ENCODE assay signal across 30 mouse cellular contexts in genomic region chr5:55301538-55301937, GRCm38 (mm10).
DNase-seq lines count a peak whose midpoint lies in the region; ATAC-seq and TF ChIP-seq lines count a peak whose summit lies in the region.
"Had no signal": no experiment of that assay in that cellular context is flagged by ENCODE, and none has a peak within 500 bp of the region (broad histone marks: within the 10 kb centered on the region; RNA-seq: fewer than 3 reads in every experiment).

No protein-coding gene starts in this region.

- DNase-seq in forebrain, embryonic 14.5 days (ENCODE audit: low spot score) = peak; percentile 13
- DNase-seq in midbrain, embryonic 11.5 days (ENCODE audit: low spot score, missing footprints) = no peak
- peak; percentile 65 for DNase-seq in midbrain, embryonic 14.5 days
- DNase-seq in midbrain, postnatal 0 days (ENCODE audit: low spot score) = no peak
- DNase-seq: adrenal gland, adult 8-10 months; adrenal gland, postnatal 14 days; adrenal gland, postnatal 36 days; B cell, adult 2 months; cerebellum, adult 11 months; cerebellum, adult 18-20 months; cerebellum, adult 8-10 months; cerebellum, adult 9-11 months; cerebellum, postnatal 14 days; cerebellum, postnatal 36 days; embryo, embryonic 11 days had no signal

- no peaks in the 10 kb centered on the region for H3K9me3 ChIP-seq in forebrain, embryonic 14.5 days (replicated peaks; ENCODE audit: control insufficient read depth, low read length)
- H3K9me3 ChIP-seq in forebrain, embryonic 15.5 days = no peaks in the 10 kb centered on the region
- no peaks in the 10 kb centered on the region for H3K9me3 ChIP-seq in midbrain, embryonic 12.5 days
- H3K9me3 ChIP-seq in midbrain, embryonic 11.5 days (ENCODE audit: control insufficient read depth, low read length) = no peaks in the 10 kb centered on the region
- H3K9me3 ChIP-seq in midbrain, embryonic 14.5 days (ENCODE audit: control insufficient read depth, low read length) = no peaks in the 10 kb centered on the region
- no peaks in the 10 kb centered on the region for H3K9me3 ChIP-seq in midbrain, postnatal 0 days (ENCODE audit: low read length)
- H3K9me3 ChIP-seq in midbrain, embryonic 16.5 days (replicated peaks; ENCODE audit: control insufficient read depth, low read length, poor library complexity, severe bottlenecking) = no peaks in the 10 kb centered on the region
- H3K9me3 ChIP-seq: embryonic facial prominence, embryonic 13.5 days; embryonic facial prominence, embryonic 15.5 days; forebrain, embryonic 10.5 days; forebrain, embryonic 12.5 days; G1E had no signal

- H3K4me1 ChIP-seq in forebrain, embryonic 14.5 days (ENCODE audit: control insufficient read depth, insufficient read depth, low read length) = no peaks in the 10 kb centered on the region
- no peaks in the 10 kb centered on the region for H3K4me1 ChIP-seq in forebrain, embryonic 15.5 days
- no peaks in the 10 kb centered on the region for H3K4me1 ChIP-seq in midbrain, embryonic 12.5 days
- no peaks in the 10 kb centered on the region for H3K4me1 ChIP-seq in midbrain, embryonic 11.5 days (ENCODE audit: control insufficient read depth, insufficient read depth, low read length)
- H3K4me1 ChIP-seq in midbrain, embryonic 14.5 days (ENCODE audit: control insufficient read depth, insufficient read depth, low read length) = no peaks in the 10 kb centered on the region
- no peaks in the 10 kb centered on the region for H3K4me1 ChIP-seq in midbrain, postnatal 0 days (ENCODE audit: insufficient read depth, low read length)
- no peaks in the 10 kb centered on the region for H3K4me1 ChIP-seq in midbrain, embryonic 16.5 days (ENCODE audit: control insufficient read depth, insufficient read depth, low read length)
- H3K4me1 ChIP-seq: embryonic facial prominence, embryonic 13.5 days; embryonic facial prominence, embryonic 15.5 days; forebrain, embryonic 10.5 days; forebrain, embryonic 12.5 days had no signal

- WGBS in forebrain, embryonic 14.5 days = 75% methylated on average over 5 of the region's 5 CpGs
- 66% methylated on average over 5 of the region's 5 CpGs for WGBS in forebrain, embryonic 15.5 days
- 63% methylated on average over 5 of the region's 5 CpGs for WGBS in midbrain, embryonic 12.5 days
- 84% methylated on average over 5 of the region's 5 CpGs for WGBS in midbrain, embryonic 11.5 days
- WGBS in midbrain, embryonic 14.5 days = 47% methylated on average over 5 of the region's 5 CpGs
- 39% methylated on average over 5 of the region's 5 CpGs for WGBS in midbrain, postnatal 0 days
- 43% methylated on average over 5 of the region's 5 CpGs for WGBS in midbrain, embryonic 16.5 days

- no peak overlapping the region for H3K4me2 ChIP-seq in forebrain, embryonic 14.5 days (ENCODE audit: low read length)
- no peak overlapping the region for H3K4me2 ChIP-seq in forebrain, embryonic 15.5 days (replicated peaks)
- H3K4me2 ChIP-seq in midbrain, embryonic 12.5 days (replicated peaks) = no peak overlapping the region
- H3K4me2 ChIP-seq in midbrain, embryonic 11.5 days = no peak overlapping the region
- H3K4me2 ChIP-seq in midbrain, embryonic 14.5 days (ENCODE audit: low read length) = no peak overlapping the region
- H3K4me2 ChIP-seq in midbrain, postnatal 0 days (ENCODE audit: low read depth, low read length, poor library complexity, severe bottlenecking) = no peak overlapping the region
- H3K4me2 ChIP-seq in midbrain, embryonic 16.5 days (ENCODE audit: low read length) = no peak overlapping the region
- H3K4me2 ChIP-seq: embryonic facial prominence, embryonic 13.5 days; embryonic facial prominence, embryonic 15.5 days; forebrain, embryonic 12.5 days had no signal

- no peak for ATAC-seq in forebrain, embryonic 14.5 days
- no peak for ATAC-seq in forebrain, embryonic 15.5 days (replicated peaks)
- ATAC-seq in midbrain, embryonic 12.5 days (ENCODE audit: low FRiP score, low read depth) = peak; percentile 52
- no peak for ATAC-seq in midbrain, embryonic 11.5 days (ENCODE audit: low FRiP score)
- peak; percentile 57; the same call in 1 of the 2 replicates for ATAC-seq in midbrain, embryonic 14.5 days (ENCODE audit: low FRiP score, low TSS enrichment)
- no peak for ATAC-seq in midbrain, postnatal 0 days (ENCODE audit: low FRiP score)
- ATAC-seq in midbrain, embryonic 16.5 days = peak; percentile 66
- no peak for ATAC-seq in monocyte, adult 5-6 weeks (replicated peaks; ENCODE audit: insufficient number of reproducible peaks, low FRiP score, low TSS enrichment, poor library complexity, severe bottlenecking)
- ATAC-seq: activated CD4-positive, CD25-positive, alpha-beta regulatory T cell, adult 4 months; CD4-positive, CD25-positive, alpha-beta regulatory T cell, adult 4 months; forebrain, embryonic 16.5 days; Patski had no signal

- H3K4me3 ChIP-seq in forebrain, embryonic 14.5 days (ENCODE audit: low read depth, low read length) = no peak overlapping the region
- H3K4me3 ChIP-seq in forebrain, embryonic 15.5 days = no peak overlapping the region
- no peak overlapping the region for H3K4me3 ChIP-seq in midbrain, embryonic 12.5 days
- H3K4me3 ChIP-seq in midbrain, embryonic 11.5 days (ENCODE audit: low read depth, low read length) = no peak overlapping the region
- H3K4me3 ChIP-seq in midbrain, embryonic 14.5 days (replicated peaks; ENCODE audit: low read depth, low read length) = no peak overlapping the region
- no peak overlapping the region for H3K4me3 ChIP-seq in midbrain, postnatal 0 days (ENCODE audit: low read depth, low read length)
- H3K4me3 ChIP-seq in midbrain, embryonic 16.5 days (ENCODE audit: low read depth, low read length) = no peak overlapping the region
- H3K4me3 ChIP-seq: embryonic facial prominence, embryonic 13.5 days; embryonic facial prominence, embryonic 15.5 days; erythroblast, embryonic 14.5 days; forebrain, embryonic 10.5 days; forebrain, embryonic 12.5 days had no signal

- no peak for TF ChIP-seq CTCF in midbrain, postnatal 0 days (IDR thresholded peaks at IDR 0.05)

- no peaks in the 10 kb centered on the region for H3K36me3 ChIP-seq in forebrain, embryonic 14.5 days (ENCODE audit: control insufficient read depth, insufficient read depth, low read length)
- H3K36me3 ChIP-seq in forebrain, embryonic 15.5 days = no peaks in the 10 kb centered on the region
- H3K36me3 ChIP-seq in midbrain, embryonic 12.5 days = no peaks in the 10 kb centered on the region
- H3K36me3 ChIP-seq in midbrain, embryonic 11.5 days (ENCODE audit: control insufficient read depth, insufficient read depth, low read length) = no peaks in the 10 kb centered on the region
- no peaks in the 10 kb centered on the region for H3K36me3 ChIP-seq in midbrain, embryonic 14.5 days (ENCODE audit: control insufficient read depth, insufficient read depth, low read length)
- H3K36me3 ChIP-seq in midbrain, postnatal 0 days (ENCODE audit: insufficient read depth, low read length) = no peaks in the 10 kb centered on the region
- H3K36me3 ChIP-seq in midbrain, embryonic 16.5 days (ENCODE audit: control insufficient read depth, insufficient read depth, low read length) = no peaks in the 10 kb centered on the region
- H3K36me3 ChIP-seq: embryonic facial prominence, embryonic 13.5 days; embryonic facial prominence, embryonic 15.5 days; forebrain, embryonic 10.5 days; forebrain, embryonic 12.5 days; G1E had no signal

- H3K27ac ChIP-seq in forebrain, embryonic 14.5 days (ENCODE audit: low read depth, low read length) = no peak overlapping the region
- H3K27ac ChIP-seq in forebrain, embryonic 15.5 days (replicated peaks) = no peak overlapping the region
- no peak overlapping the region for H3K27ac ChIP-seq in midbrain, embryonic 12.5 days (replicated peaks)
- H3K27ac ChIP-seq in midbrain, embryonic 11.5 days (ENCODE audit: low read depth, low read length) = no peak overlapping the region
- no peak overlapping the region for H3K27ac ChIP-seq in midbrain, embryonic 14.5 days (replicated peaks; ENCODE audit: low read depth, low read length)
- no peak overlapping the region for H3K27ac ChIP-seq in midbrain, postnatal 0 days (ENCODE audit: low read depth, low read length)
- no peak overlapping the region for H3K27ac ChIP-seq in midbrain, embryonic 16.5 days (ENCODE audit: low read length)
- H3K27ac ChIP-seq: embryonic facial prominence, embryonic 13.5 days; embryonic facial prominence, embryonic 15.5 days; forebrain, embryonic 10.5 days; forebrain, embryonic 12.5 days had no signal

- H3K9ac ChIP-seq in forebrain, embryonic 14.5 days (ENCODE audit: low read length) = no peak overlapping the region
- H3K9ac ChIP-seq in forebrain, embryonic 15.5 days (replicated peaks) = no peak overlapping the region
- no peak overlapping the region for H3K9ac ChIP-seq in midbrain, embryonic 12.5 days (replicated peaks)
- H3K9ac ChIP-seq in midbrain, embryonic 11.5 days (ENCODE audit: low read length) = no peak overlapping the region
- H3K9ac ChIP-seq in midbrain, embryonic 14.5 days (replicated peaks; ENCODE audit: low read length) = no peak overlapping the region
- H3K9ac ChIP-seq in midbrain, postnatal 0 days (replicated peaks; ENCODE audit: low read length, poor library complexity, severe bottlenecking) = no peak overlapping the region
- no peak overlapping the region for H3K9ac ChIP-seq in midbrain, embryonic 16.5 days (ENCODE audit: low read depth, low read length)
- H3K9ac ChIP-seq: embryonic facial prominence, embryonic 13.5 days; embryonic facial prominence, embryonic 15.5 days; forebrain, embryonic 12.5 days had no signal

- H3K27me3 ChIP-seq in forebrain, embryonic 14.5 days (replicated peaks; ENCODE audit: control insufficient read depth, insufficient read depth, low read length) = no peaks in the 10 kb centered on the region
- H3K27me3 ChIP-seq in forebrain, embryonic 15.5 days = no peaks in the 10 kb centered on the region
- H3K27me3 ChIP-seq in midbrain, embryonic 12.5 days = no peaks in the 10 kb centered on the region
- H3K27me3 ChIP-seq in midbrain, embryonic 11.5 days (ENCODE audit: control insufficient read depth, insufficient read depth, low read length) = no peaks in the 10 kb centered on the region
- H3K27me3 ChIP-seq in midbrain, embryonic 14.5 days (ENCODE audit: control insufficient read depth, insufficient read depth, low read length) = no peaks in the 10 kb centered on the region
- no peaks in the 10 kb centered on the region for H3K27me3 ChIP-seq in midbrain, postnatal 0 days (ENCODE audit: insufficient read depth, low read length)
- H3K27me3 ChIP-seq in midbrain, embryonic 16.5 days (ENCODE audit: control insufficient read depth, insufficient read depth, low read depth, low read length) = no peaks in the 10 kb centered on the region
- H3K27me3 ChIP-seq: CH12.LX; embryonic facial prominence, embryonic 13.5 days; embryonic facial prominence, embryonic 15.5 days; forebrain, embryonic 12.5 days had no signal

Comparison
In these comparisons a context has a peak if more than half of its experiments do, and no peak if none do; other contexts are left out.
1. ATAC-seq: peak in midbrain, embryonic 12.5 days (single experiment), midbrain, embryonic 14.5 days (single experiment) and midbrain, embryonic 16.5 days (single experiment); none in forebrain, embryonic 14.5 days (single experiment), forebrain, embryonic 15.5 days (single experiment), midbrain, embryonic 11.5 days (single experiment), midbrain, postnatal 0 days (single experiment) and monocyte, adult 5-6 weeks (single experiment).
2. DNase-seq: peak in forebrain, embryonic 14.5 days (single experiment) and midbrain, embryonic 14.5 days (single experiment); none in midbrain, embryonic 11.5 days (single experiment) and midbrain, postnatal 0 days (single experiment).